Mouse (Mus musculus) layer of hippocampus, adult 8-10 months (tissue): ENCODE data around the gene Kcnj4. TPM values are rescaled to one million over a fixed set of nuclear protein-coding genes. Genes with fewer than 3 reads are reported as not detected.

Experiments
- microRNA-seq, 2 experiments: library from miRNA; unstranded; fragments of <30 nt; microRNA quantifications; one replicate each; pipeline ENCODE4 v1.2.0; 2022
- total RNA-seq, 4 experiments: library from RNA; stranded (reverse); gene quantifications; 2 replicates each; pipeline ENCODE4 v1.2.4; 2022

Gene Kcnj4
- total RNA-seq, 4 experiments from 2014 or later: 81.3 to 98.0 (median 88.7) TPM

Small RNA genes lying within 50 kb of the gene (microRNA-seq; reads per million reads assigned to microRNA genes)
- 0 reads per million in 2 experiments for gene Gm44302

Other genes with a start within 250 kb of the Kcnj4 start
- gene Baiap2l2, start 219.7 kb downstream of the Kcnj4 start, total RNA-seq: 10 to 100 TPM in 2 of 4 experiments, 1 to 10 TPM in 2; 1.5 to 19.3 (median 10.9) TPM
- gene Pla2g6, start 176.9 kb downstream of the Kcnj4 start, total RNA-seq: 10 to 100 TPM; 21.0 to 24.8 (median 23.8) TPM
- gene Maff, start 158.6 kb downstream of the Kcnj4 start, total RNA-seq: 1 to 10 TPM; 1.2 to 3.7 (median 2.3) TPM
- gene Tmem184b, start 101.7 kb downstream of the Kcnj4 start, total RNA-seq: 10 to 100 TPM; 52.5 to 66.5 (median 57.2) TPM
- gene Csnk1e, start 49.7 kb downstream of the Kcnj4 start, total RNA-seq: 100 to 1,000 TPM; 112 to 137 (median 123) TPM
- under 1 TPM in 3 of 4 experiments, not detected in 1; 0.23 to 0.45 (median 0.32) TPM for gene Kdelr3, start 11.2 kb upstream of the Kcnj4 start, total RNA-seq
- gene Ddx17, start 41.5 kb upstream of the Kcnj4 start, total RNA-seq: 100 to 1,000 TPM; 307 to 352 (median 330) TPM
- 1 to 10 TPM in 2 of 4 experiments, under 1 TPM in 2; 0.39 to 2.1 (median 1.2) TPM for gene Dmc1, start 99.9 kb upstream of the Kcnj4 start, total RNA-seq
- 10 to 100 TPM in 3 of 4 experiments, 1 to 10 TPM in 1; 8.8 to 12.5 (median 11.6) TPM for gene Fam227a, start 153.7 kb upstream of the Kcnj4 start, total RNA-seq
- gene Cby1, start 154.0 kb upstream of the Kcnj4 start, total RNA-seq: 10 to 100 TPM; 34.6 to 45.5 (median 38.6) TPM
- 100 to 1,000 TPM in 3 of 4 experiments, 10 to 100 TPM in 1; 89.4 to 103 (median 101) TPM for gene Tomm22, start 165.6 kb upstream of the Kcnj4 start, total RNA-seq
- 10 to 100 TPM; 43.5 to 54.0 (median 46.4) TPM for gene Josd1, start 182.7 kb upstream of the Kcnj4 start, total RNA-seq
- 10 to 100 TPM; 49.4 to 61.5 (median 52.8) TPM for gene Gtpbp1, start 185.6 kb upstream of the Kcnj4 start, total RNA-seq
- gene Sun2, start 237.3 kb upstream of the Kcnj4 start, total RNA-seq: 10 to 100 TPM; 29.4 to 44.7 (median 37.0) TPM